Mouse (Mus musculus) liver, embryonic 11.5 days (tissue): ENCODE measurements around the gene Mapk1. TPM values are rescaled to one million over a fixed set of nuclear protein-coding genes. Genes with fewer than 3 reads are reported as not detected.

Experiments used
- ATAC-seq: fragments of 200-750 bp; cut with Nextera tagmentation; replicated peaks from 2 replicates; pipeline ENCODE4 v1.8.0; 2017; ENCODE audit warnings: moderate number of reproducible peaks, mild to moderate bottlenecking, moderate TSS enrichment, moderate library complexity; ENCODE audit not compliant: low FRiP score
- DNase-seq: peaks from one replicate; pipeline ENCODE4 v3.0.0-alpha.2; 2017; ENCODE audit warnings: low spot score
- H3K27ac ChIP-seq: fragments of 300-500 bp; sonication (generic); 2 replicates; pipeline ENCODE4 v1.5.1; 2014; ENCODE audit warnings: mild to moderate bottlenecking, low read depth, low read length, control low read depth
- H3K27me3 ChIP-seq: fragments of 300-500 bp; sonication (generic); replicated peaks from 2 replicates; pipeline ENCODE4 v1.6.1; 2014; ENCODE audit warnings: low read length, mixed read lengths; ENCODE audit not compliant: control insufficient read depth, insufficient read depth
- H3K36me3 ChIP-seq: fragments of 300-500 bp; sonication (generic); 2 replicates; pipeline ENCODE4 v1.6.1; 2014; ENCODE audit warnings: mild to moderate bottlenecking, low read length, moderate library complexity, mixed read lengths; ENCODE audit not compliant: control insufficient read depth, insufficient read depth
- H3K4me1 ChIP-seq: fragments of 300-500 bp; sonication (generic); replicated peaks from 2 replicates; pipeline ENCODE4 v1.6.1; 2014; ENCODE audit warnings: low read length, mixed read lengths; ENCODE audit not compliant: control insufficient read depth, insufficient read depth
- H3K4me2 ChIP-seq: fragments of 300-500 bp; sonication (generic); 2 replicates; pipeline ENCODE4 v1.6.1; 2014; ENCODE audit warnings: mild to moderate bottlenecking, control low read depth, moderate library complexity
- H3K4me3 ChIP-seq: fragments of 300-500 bp; sonication (generic); 2 replicates; pipeline ENCODE4 v1.5.1; 2014; ENCODE audit warnings: low read depth, low read length, control low read depth
- H3K9ac ChIP-seq: fragments of 300-500 bp; sonication (generic); 2 replicates; pipeline ENCODE4 v1.6.1; 2014; ENCODE audit warnings: low read depth, low read length, control low read depth
- H3K9me3 ChIP-seq: fragments of 300-500 bp; sonication (generic); 2 replicates; pipeline ENCODE4 v1.6.1; 2016; ENCODE audit warnings: low read length, inconsistent platforms, mixed read lengths; ENCODE audit not compliant: control insufficient read depth
- WGBS: fragments of 180-500 bp; shearing (Covaris S2); extraction: QIAGEN DNeasy Blood & Tissue Kit; methylation state at CpG from one replicate; pipeline ENCODE4 v1.1.7; 2014; 5-methylcytosine and 5-hydroxymethylcytosine counted together
- polyA plus RNA-seq: library from polyadenylated mRNA; unstranded; fragments of >200 nt; fragmentation: Nextera tagmentation; extraction: Ambion mirVana; gene quantifications from 2 replicates; pipeline ENCODE4 v1.2.1, GENCODE M21; 2014

The Mapk1 gene
- polyA plus RNA-seq, 1 experiment from 2014 or later: 177 TPM

GRCm38 (mm10) chr16:17078101-17078500 is 94.9 kb downstream of the Mapk1 start:
- H3K36me3 ChIP-seq: peaks cover under 1% of the 10 kb centered on the region; the same call in 1 of the 2 replicates
- no peak overlapping the region for H3K27ac ChIP-seq
- H3K27me3 ChIP-seq: no peaks in the 10 kb centered on the region
- H3K4me1 ChIP-seq: no peaks in the 10 kb centered on the region
- H3K9me3 ChIP-seq: peaks cover 3% of the 10 kb centered on the region; the same call in 1 of the 2 replicates
- no peak overlapping the region for H3K4me3 ChIP-seq
- DNase-seq (no peak), ATAC-seq (no peak)
- no peak overlapping the region for H3K9ac ChIP-seq
- WGBS: 85% methylated on average over 7 of the region's 7 CpGs
- H3K4me2 ChIP-seq: no peak overlapping the region

- WGBS: 86% methylated on average over 6 of the region's 6 CpGs
- DNase-seq: no peak
Measured at GRCm38 (mm10) chr16:17082121-17082792, 99.1 kb downstream of the Mapk1 start.

GRCm38 (mm10) chr16:17085636-17086035 is 102.5 kb downstream of the Mapk1 start:
- Histone ChIP-seq H3K27ac (no peak overlapping the region), H3K36me3 (peaks cover 31% of the 10 kb centered on the region), H3K4me3 (no peak overlapping the region), H3K4me2 (no peak overlapping the region), H3K4me1 (no peaks in the 10 kb centered on the region), H3K9me3 (no peaks in the 10 kb centered on the region), H3K27me3 (no peaks in the 10 kb centered on the region), H3K9ac (no peak overlapping the region)
- DNase-seq (no peak), ATAC-seq (no peak)
- 84% methylated on average over 4 of the region's 4 CpGs for WGBS

More at GRCm38 (mm10) chr16:17082121-17082792, 99.1 kb downstream of the Mapk1 start:
- H3K27me3 ChIP-seq: no peaks in the 10 kb centered on the region
- no peak overlapping the region for H3K4me3 ChIP-seq
- H3K9ac ChIP-seq: no peak overlapping the region
- H3K4me2 ChIP-seq: no peak overlapping the region
- H3K9me3 ChIP-seq: no peaks in the 10 kb centered on the region
- no peak for ATAC-seq
- H3K4me1 ChIP-seq: no peaks in the 10 kb centered on the region
- peaks cover 10% of the 10 kb centered on the region; the same call in 1 of the 2 replicates for H3K36me3 ChIP-seq
- H3K27ac ChIP-seq: no peak overlapping the region

- no peak overlapping the region for H3K4me3 ChIP-seq
- no peaks in the 10 kb centered on the region for H3K9me3 ChIP-seq
- ATAC-seq (no peak), DNase-seq (no peak)
- WGBS: 85% methylated on average over 3 of the region's 3 CpGs
- peaks cover 34% of the 10 kb centered on the region for H3K36me3 ChIP-seq
- H3K27ac ChIP-seq: no peak overlapping the region
- H3K27me3 ChIP-seq: no peaks in the 10 kb centered on the region
- H3K4me2 ChIP-seq: no peak overlapping the region
- no peak overlapping the region for H3K9ac ChIP-seq
- H3K4me1 ChIP-seq: no peaks in the 10 kb centered on the region
Measured at GRCm38 (mm10) chr16:17086241-17086640, 103.1 kb downstream of the Mapk1 start.

GRCm38 (mm10) chr16:17086669-17087193 is 103.5 kb downstream of the Mapk1 start:
- ATAC-seq (no peak), DNase-seq (no peak)
- Histone ChIP-seq H3K4me3 (no peak overlapping the region), H3K4me1 (no peaks in the 10 kb centered on the region), H3K4me2 (no peak overlapping the region), H3K36me3 (peaks cover 38% of the 10 kb centered on the region), H3K9me3 (no peaks in the 10 kb centered on the region), H3K27me3 (no peaks in the 10 kb centered on the region), H3K27ac (no peak overlapping the region), H3K9ac (no peak overlapping the region)
- WGBS: 86% methylated on average over 13 of the region's 13 CpGs

GRCm38 (mm10) chr16:17088346-17088745 is 105.2 kb downstream of the Mapk1 start:
- 88% methylated on average over 3 of the region's 3 CpGs for WGBS
- Histone ChIP-seq H3K4me3 (no peak overlapping the region), H3K27ac (no peak overlapping the region), H3K9me3 (no peaks in the 10 kb centered on the region), H3K36me3 (peaks cover 48% of the 10 kb centered on the region), H3K4me2 (no peak overlapping the region), H3K27me3 (no peaks in the 10 kb centered on the region), H3K4me1 (no peaks in the 10 kb centered on the region), H3K9ac (no peak overlapping the region)
- no peak for DNase-seq
- ATAC-seq: no peak

- Histone ChIP-seq H3K4me3 (no peak overlapping the region), H3K27ac (no peak overlapping the region), H3K27me3 (no peaks in the 10 kb centered on the region), H3K36me3 (peaks cover 51% of the 10 kb centered on the region), H3K4me2 (no peak overlapping the region), H3K4me1 (no peaks in the 10 kb centered on the region), H3K9me3 (no peaks in the 10 kb centered on the region), H3K9ac (no peak overlapping the region)
- ATAC-seq (no peak), DNase-seq (no peak)
- WGBS: 84% methylated on average over 3 of the region's 3 CpGs
Measured at GRCm38 (mm10) chr16:17096938-17097337, 113.8 kb downstream of the Mapk1 start.
